Mouse (Mus musculus) neural tube, embryonic 11.5 days (tissue): Measurements from ENCODE around the gene Ugt1a9. TPM values are rescaled to one million over a fixed set of nuclear protein-coding genes. Genes with fewer than 3 reads are reported as not detected.
"Not testable (repeated sequence)": the region's sequence is repeated elsewhere in the genome, so short reads cannot be mapped to it uniquely, and the experiment has no call there.

Experiments
- ATAC-seq: fragments of 200-750 bp; cut with Nextera tagmentation; 2 replicates; pipeline ENCODE4 v1.8.0; 2017; ENCODE audit warnings: moderate number of reproducible peaks, mild to moderate bottlenecking, moderate TSS enrichment, moderate library complexity; ENCODE audit not compliant: insufficient read depth, low FRiP score, low TSS enrichment
- DNase-seq: peaks from one replicate; pipeline ENCODE4 v3.0.0-alpha.2; 2015; ENCODE audit warnings: low spot score
- H3K27ac ChIP-seq: fragments of 300-500 bp; sonication (generic); 2 replicates; pipeline ENCODE4 v1.5.1; 2014; ENCODE audit warnings: low read depth, mild to moderate bottlenecking, low read length
- H3K27me3 ChIP-seq: fragments of 300-500 bp; sonication (generic); 2 replicates; pipeline ENCODE4 v1.6.1; 2014; ENCODE audit warnings: mild to moderate bottlenecking, low read length, mixed read lengths; ENCODE audit not compliant: control insufficient read depth, insufficient read depth
- H3K36me3 ChIP-seq: fragments of 300-500 bp; sonication (generic); 2 replicates; pipeline ENCODE4 v1.6.1; 2014; ENCODE audit warnings: mild to moderate bottlenecking, low read length, moderate library complexity, mixed read lengths; ENCODE audit not compliant: control insufficient read depth, insufficient read depth
- H3K4me1 ChIP-seq: fragments of 300-500 bp; sonication (generic); 2 replicates; pipeline ENCODE4 v1.6.1; 2014; ENCODE audit warnings: low read length, mixed read lengths; ENCODE audit not compliant: control insufficient read depth, insufficient read depth
- H3K4me2 ChIP-seq: fragments of 300-500 bp; sonication (generic); 2 replicates; pipeline ENCODE4 v1.6.1; 2014; ENCODE audit warnings: low read depth, mild to moderate bottlenecking, moderate library complexity
- H3K4me3 ChIP-seq: fragments of 300-500 bp; sonication (generic); 2 replicates; pipeline ENCODE4 v1.5.1; 2014; ENCODE audit warnings: low read depth, low read length
- H3K9ac ChIP-seq: fragments of 300-500 bp; sonication (generic); 2 replicates; pipeline ENCODE4 v1.6.1; 2014; ENCODE audit warnings: mild to moderate bottlenecking, low read length
- H3K9me3 ChIP-seq: fragments of 300-500 bp; sonication (generic); 2 replicates; pipeline ENCODE4 v1.6.1; 2016; ENCODE audit warnings: low read length; ENCODE audit not compliant: control insufficient read depth
- WGBS: fragments of 180-500 bp; shearing (Covaris S2); extraction: QIAGEN DNeasy Blood & Tissue Kit; methylation state at CpG from one replicate; pipeline ENCODE4 v1.1.7; 2014; 5-methylcytosine and 5-hydroxymethylcytosine counted together
- polyA plus RNA-seq: library from polyadenylated mRNA; unstranded; fragments of >200 nt; fragmentation: Nextera tagmentation; extraction: Ambion mirVana; gene quantifications from 2 replicates; pipeline ENCODE4 v1.2.1, GENCODE M21; 2014

Gene Ugt1a9
- polyA plus RNA-seq = not detected in 2 replicates

DNA sequence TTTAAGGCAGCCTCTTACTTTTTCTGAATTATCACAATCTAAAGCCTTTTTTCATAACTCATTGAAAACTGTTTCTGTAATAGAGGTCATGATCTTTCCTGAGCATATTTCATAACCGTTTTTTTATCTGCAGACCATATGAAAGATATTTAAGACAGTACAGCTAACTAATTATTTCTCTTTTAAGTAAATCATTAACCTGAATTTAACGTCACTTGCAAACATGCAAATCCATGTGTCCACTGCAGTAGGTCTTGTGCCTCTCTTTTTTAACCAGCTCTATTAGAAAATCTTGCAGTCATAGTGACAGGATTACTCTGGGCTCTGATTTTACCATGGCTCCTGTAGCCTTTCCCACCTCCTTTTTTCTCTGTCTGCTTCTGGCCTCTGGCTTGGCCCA, at the start of gene Ugt1a9:
Gene Ugt1a9, plus strand, starts transcription at position 306 of the 400 bp plus-strand sequence.
- no peak within 1 kb of the TSS for H3K4me2 ChIP-seq
- ATAC-seq (no peak), DNase-seq (no peak)
- H3K27me3 ChIP-seq = no peaks in the 10 kb centered on the region
- no peak within 1 kb of the TSS for H3K4me3 ChIP-seq
- H3K27ac ChIP-seq = no peak within 1 kb of the TSS
- no peaks in the 10 kb centered on the region for H3K4me1 ChIP-seq
- H3K9me3 ChIP-seq = no peaks in the 10 kb centered on the region
- WGBS = 87% methylated on average over 2 of the region's 2 CpGs
- H3K36me3 ChIP-seq = no peaks in the 10 kb centered on the region
- no peak within 1 kb of the TSS for H3K9ac ChIP-seq

DNA sequence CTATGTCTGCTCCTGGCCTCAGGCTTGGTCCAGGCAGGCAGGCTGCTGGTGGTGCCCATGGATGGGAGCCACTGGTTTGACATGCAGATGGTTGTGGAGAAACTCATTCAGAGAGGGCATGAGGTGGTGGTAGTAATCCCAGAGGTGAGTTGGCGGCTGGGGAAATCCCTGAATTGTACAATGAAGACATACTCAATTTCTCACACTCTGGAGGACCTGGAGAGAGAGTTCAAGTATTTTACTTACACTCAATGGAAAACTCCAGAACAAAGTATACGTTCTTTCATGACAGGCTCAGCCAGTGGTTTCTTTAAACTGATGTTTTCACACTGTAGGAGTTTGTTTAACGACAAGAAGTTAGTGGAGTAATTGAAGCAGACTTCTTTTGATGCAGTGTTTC, 45.4 kb upstream of the Ugt1a9 start:
- H3K27ac ChIP-seq, H3K4me3 ChIP-seq, DNase-seq, H3K9me3 ChIP-seq, H3K4me2 ChIP-seq, ATAC-seq, H3K4me1 ChIP-seq, H3K9ac ChIP-seq, H3K27me3 ChIP-seq, H3K36me3 ChIP-seq: not testable (repeated sequence)
- 79% methylated on average over 3 of the region's 3 CpGs for WGBS

GRCm38 (mm10) chr1:88043044-88043443, 27.6 kb upstream of the Ugt1a9 start:
- not testable (repeated sequence) for H3K9me3 ChIP-seq, H3K4me2 ChIP-seq, H3K4me1 ChIP-seq, H3K36me3 ChIP-seq, H3K9ac ChIP-seq, H3K27ac ChIP-seq, ATAC-seq, H3K27me3 ChIP-seq, DNase-seq, H3K4me3 ChIP-seq
- WGBS = 89% methylated on average over 1 of the region's 2 CpGs

DNA sequence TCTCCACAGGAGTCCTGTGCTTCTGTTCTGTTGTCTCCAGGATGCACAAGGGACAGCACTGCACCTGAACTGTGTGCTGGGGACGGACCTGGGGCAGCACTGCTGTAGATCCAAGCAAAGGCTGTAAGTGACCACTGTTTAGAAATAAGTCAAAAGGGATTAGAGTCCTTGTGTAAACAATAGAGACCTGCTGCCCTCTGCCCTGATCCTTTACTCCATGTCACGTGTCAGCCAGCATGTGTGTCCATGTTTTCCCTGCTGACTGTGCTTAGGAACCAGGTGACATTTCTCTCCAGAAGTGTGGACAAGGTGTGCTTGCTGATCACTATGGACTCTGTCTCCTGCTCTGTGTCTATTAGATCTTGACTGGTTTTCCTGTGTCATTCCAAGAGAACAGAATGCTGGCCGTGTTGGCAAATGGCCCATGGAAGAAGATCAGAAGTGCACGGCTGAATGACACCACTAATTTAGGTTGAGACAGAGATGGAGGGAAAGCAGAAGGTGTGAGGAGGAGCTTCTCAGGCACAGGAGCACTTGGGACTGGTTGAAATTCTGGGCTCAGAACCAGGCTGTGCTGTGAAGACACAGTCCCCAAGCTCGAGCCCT, 25.7 kb upstream of the Ugt1a9 start:
- not testable (repeated sequence) for DNase-seq, H3K9me3 ChIP-seq, H3K9ac ChIP-seq, H3K4me1 ChIP-seq, H3K4me2 ChIP-seq, H3K4me3 ChIP-seq, ATAC-seq, H3K27ac ChIP-seq, H3K27me3 ChIP-seq, H3K36me3 ChIP-seq
- 78% methylated on average over 3 of the region's 5 CpGs for WGBS

GRCm38 (mm10) chr1:88047408-88047807, 23.2 kb upstream of the Ugt1a9 start:
- not testable (repeated sequence) for H3K4me2 ChIP-seq, DNase-seq, H3K36me3 ChIP-seq, H3K4me1 ChIP-seq, ATAC-seq, H3K9ac ChIP-seq, H3K4me3 ChIP-seq, H3K27ac ChIP-seq, H3K9me3 ChIP-seq, H3K27me3 ChIP-seq
- WGBS = 91% methylated on average over 2 of the region's 2 CpGs

DNA sequence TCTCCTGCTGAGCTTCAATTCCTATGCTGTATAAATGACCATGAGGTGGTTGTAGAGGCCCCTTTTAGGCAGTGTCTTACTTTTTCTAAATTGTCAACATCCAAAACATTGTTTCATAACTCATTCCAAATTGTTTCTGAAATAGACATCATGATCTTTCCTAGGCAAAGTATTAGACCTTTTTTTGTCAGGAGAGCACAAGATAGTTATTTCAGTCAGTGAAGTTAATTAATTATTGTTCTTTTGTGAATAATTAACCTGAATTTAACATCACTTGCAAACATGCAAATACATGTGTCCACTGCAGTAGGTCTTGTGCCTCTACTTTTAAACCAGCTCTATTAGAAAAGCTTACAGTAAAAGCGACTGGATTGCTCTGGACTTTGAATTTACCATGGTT, 15.5 kb upstream of the Ugt1a9 start, which contains the start of gene Ugt1a10:
Gene Ugt1a10, plus strand, starts transcription at position 301 of the 400 bp plus-strand sequence.
- no peak for ATAC-seq
- Histone ChIP-seq H3K27ac (no peak within 1 kb of the TSS), H3K9ac (no peak within 1 kb of the TSS), H3K4me3 (no peak within 1 kb of the TSS), H3K27me3 (no peaks in the 10 kb centered on the region), H3K9me3 (no peaks in the 10 kb centered on the region), H3K4me2 (no peak within 1 kb of the TSS), H3K4me1 (no peaks in the 10 kb centered on the region), H3K36me3 (no peaks in the 10 kb centered on the region)
- DNase-seq = no peak
- WGBS = 79% methylated on average over 1 of the region's 1 CpGs

DNA sequence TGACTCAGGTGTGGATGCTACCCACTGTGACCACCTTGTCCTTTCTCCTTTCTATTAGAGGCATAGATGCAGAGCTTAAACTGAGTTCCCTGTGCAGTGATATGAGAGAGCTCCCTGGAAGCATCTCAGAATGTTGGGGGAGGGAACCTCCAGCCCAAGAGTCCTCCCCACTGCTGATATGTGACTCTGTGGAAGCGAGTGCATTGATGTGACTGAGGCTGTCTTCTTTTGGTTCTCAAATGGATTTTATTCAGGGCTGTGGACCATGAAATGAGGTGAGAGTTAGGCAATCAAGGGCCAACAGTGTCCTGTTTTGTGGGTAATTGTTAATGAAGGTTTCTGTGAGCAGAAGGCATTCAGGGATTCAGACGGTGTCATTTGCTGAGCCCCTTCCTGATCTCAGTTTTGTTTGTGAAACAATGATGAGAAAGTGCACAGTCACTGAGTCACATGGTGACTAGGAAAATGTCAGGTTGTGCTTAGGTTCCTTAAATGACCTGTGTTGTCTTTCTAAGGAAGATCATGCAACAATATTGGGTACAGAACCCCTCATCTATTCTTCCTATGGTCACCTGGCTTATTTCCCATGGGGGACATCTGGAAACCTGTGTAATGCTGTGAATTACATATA, 4.0 kb upstream of the Ugt1a9 start:
- H3K36me3 ChIP-seq, H3K27ac ChIP-seq, H3K4me3 ChIP-seq, H3K9ac ChIP-seq, H3K4me2 ChIP-seq, ATAC-seq, H3K27me3 ChIP-seq, DNase-seq, H3K4me1 ChIP-seq, H3K9me3 ChIP-seq: not testable (repeated sequence)
- WGBS = 79% methylated on average over 1 of the region's 2 CpGs

- Histone ChIP-seq H3K36me3 (no peaks in the 10 kb centered on the region), H3K4me1 (no peaks in the 10 kb centered on the region), H3K4me2 (no peak overlapping the region), H3K4me3 (no peak overlapping the region), H3K9ac (no peak overlapping the region), H3K9me3 (no peaks in the 10 kb centered on the region), H3K27me3 (no peaks in the 10 kb centered on the region), H3K27ac (no peak overlapping the region)
- DNase-seq (no peak), ATAC-seq (no peak)
- 82% methylated on average over 4 of the region's 4 CpGs for WGBS
Measured at GRCm38 (mm10) chr1:88070902-88071301, 302 bp downstream of the Ugt1a9 start.

GRCm38 (mm10) chr1:88074471-88074870, 3.9 kb downstream of the Ugt1a9 start:
- no peaks in the 10 kb centered on the region for H3K27me3 ChIP-seq

More at GRCm38 (mm10) chr1:88074471-88074870, 3.9 kb downstream of the Ugt1a9 start:
- Histone ChIP-seq H3K36me3 (no peaks in the 10 kb centered on the region), H3K4me1 (no peaks in the 10 kb centered on the region), H3K4me2 (no peak overlapping the region), H3K27ac (no peak overlapping the region), H3K9me3 (no peaks in the 10 kb centered on the region), H3K9ac (no peak overlapping the region), H3K4me3 (no peak overlapping the region)
- no peak for DNase-seq
- ATAC-seq = no peak
- WGBS = 90% methylated on average over 2 of the region's 2 CpGs
